Mouse (Mus musculus): ENCODE measurements around the gene Mup14. TPM values are rescaled to one million over a fixed set of nuclear protein-coding genes. Genes with fewer than 3 reads are reported as not detected.
"Not testable (repeated sequence)": the region's sequence is repeated elsewhere in the genome, so short reads cannot be mapped to it uniquely, and the experiment has no call there.

Mup14 gene
- polyA plus RNA-seq (2015; fragmentation: Nextera tagmentation; extraction: Ambion mirVana): not detected in 2 replicates

- ATAC-seq (ENCODE audit: insufficient read depth, low FRiP score); H3K27ac ChIP-seq (ENCODE audit: low read length); H3K27me3 ChIP-seq (ENCODE audit: control insufficient read depth, insufficient read depth, low read length); H3K9me3 ChIP-seq (replicated peaks; ENCODE audit: control insufficient read depth, low read length); H3K4me2 ChIP-seq (ENCODE audit: low read depth, low read length); H3K9ac ChIP-seq (ENCODE audit: low read length); H3K36me3 ChIP-seq (ENCODE audit: control insufficient read depth, insufficient read depth, low read length); H3K4me1 ChIP-seq (ENCODE audit: control insufficient read depth, insufficient read depth, low read length); H3K4me3 ChIP-seq (replicated peaks; ENCODE audit: low read length): not testable (repeated sequence)
- 92% methylated on average over 4 of the region's 6 CpGs for WGBS
These were observed at the start of gene Mup14 for GRCm38 (mm10) chr4:61303900-61304299. TSS of gene Mup14 (minus strand) at chr4:61304000.

GRCm38 (mm10) chr4:61338108-61338507 is 34.3 kb upstream of the Mup14 start:
- not testable (repeated sequence) for H3K4me3 ChIP-seq (replicated peaks; ENCODE audit: low read length); H3K36me3 ChIP-seq (ENCODE audit: control insufficient read depth, insufficient read depth, low read length); H3K4me2 ChIP-seq (ENCODE audit: low read depth, low read length); ATAC-seq (ENCODE audit: insufficient read depth, low FRiP score); H3K27me3 ChIP-seq (ENCODE audit: control insufficient read depth, insufficient read depth, low read length); H3K9ac ChIP-seq (ENCODE audit: low read length); H3K4me1 ChIP-seq (ENCODE audit: control insufficient read depth, insufficient read depth, low read length); H3K27ac ChIP-seq (ENCODE audit: low read length); H3K9me3 ChIP-seq (replicated peaks; ENCODE audit: control insufficient read depth, low read length)
- WGBS: 70% methylated on average over 3 of the region's 5 CpGs

Other genes with a start within 250 kb of the Mup14 start
- gene Mup13, start 75.7 kb downstream of the Mup14 start, polyA plus RNA-seq (2015; fragmentation: Nextera tagmentation; extraction: Ambion mirVana): not detected in 2 replicates
- not detected in 2 replicates for gene Mup15, start 135.7 kb upstream of the Mup14 start, polyA plus RNA-seq (2015; fragmentation: Nextera tagmentation; extraction: Ambion mirVana)
- not detected in 2 replicates for gene Mup16, start 215.5 kb upstream of the Mup14 start, polyA plus RNA-seq (2015; fragmentation: Nextera tagmentation; extraction: Ambion mirVana)